Mouse (Mus musculus) kidney, adult 11 months (tissue): Measurements from ENCODE around the gene Tmem192.

Experiments
- DNase-seq: peaks from one replicate; pipeline ENCODE4 v3.0.0; 2022

Gene Tmem192

GRCm38 (mm10) chr8:64983150-64983897 lies 36.3 kb downstream of the Tmem192 start:
- no peak for DNase-seq

- no peak for DNase-seq
Measured at GRCm38 (mm10) chr8:64987731-64988130, 40.7 kb downstream of the Tmem192 start, which contains the start of gene Trim75. Trim75 (minus strand) TSS chr8:64987831.

GRCm38 (mm10) chr8:64998806-64999365 lies 51.9 kb downstream of the Tmem192 start:
- DNase-seq = no peak

DNA sequence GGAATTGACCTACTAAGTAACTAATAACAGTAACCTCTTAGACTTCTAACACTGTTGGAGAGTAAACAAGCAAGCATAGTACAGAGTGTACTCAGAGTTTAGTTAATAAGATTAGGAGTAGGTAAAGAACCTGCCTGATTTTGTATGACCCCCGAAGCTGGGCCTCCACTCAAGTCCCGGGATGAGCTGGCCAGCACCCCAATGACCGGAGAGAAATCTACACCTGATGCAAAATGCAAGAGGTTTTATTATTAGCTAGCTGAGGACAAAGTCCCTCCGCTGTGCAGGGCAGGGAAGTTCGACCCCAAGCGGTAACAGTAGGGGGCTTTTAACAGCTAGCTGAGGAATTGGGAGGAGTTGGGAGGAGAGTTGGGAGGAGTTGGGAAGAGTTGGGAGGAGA lies 60.6 kb downstream of the Tmem192 start:
- DNase-seq = peak; percentile 41

GRCm38 (mm10) chr8:65018423-65018822 lies 71.4 kb downstream of the Tmem192 start, which contains the start of the genes Trim61 and Trim60:
Trim61 (minus strand) TSS chr8:65018523.
Trim60 (minus strand) TSS chr8:65018584.
- no peak for DNase-seq
